Mouse (Mus musculus) heart, adult 9 months (tissue): Measurements from ENCODE around the gene Ltbp1.

Source experiments
- DNase-seq, 2 experiments: peaks; one replicate each; pipeline ENCODE4 v3.0.0; 2022; ENCODE audit warnings: low spot score in 2 of 2

The Ltbp1 gene

DNA sequence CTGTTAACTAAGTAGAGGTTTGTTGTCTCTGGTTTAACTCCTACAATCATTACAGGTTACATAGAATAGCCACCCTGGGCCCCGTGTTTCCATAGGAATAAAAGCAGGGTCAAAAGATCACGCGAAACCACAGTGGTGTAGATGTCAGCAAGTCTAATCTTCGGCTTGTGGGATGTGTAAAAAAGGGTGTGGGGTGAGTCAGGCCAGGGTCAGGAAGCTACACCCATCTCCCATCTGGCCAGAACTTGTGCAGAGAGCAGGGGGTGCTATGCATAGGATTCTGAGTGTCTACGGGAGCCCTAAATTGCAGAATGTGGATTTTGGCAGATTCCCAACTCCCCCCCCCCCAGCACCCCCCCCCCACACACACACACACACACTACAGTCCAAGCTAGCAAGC lies 432.8 kb downstream of the Ltbp1 start:
- peak; percentile 30 to 58 for DNase-seq

DNA sequence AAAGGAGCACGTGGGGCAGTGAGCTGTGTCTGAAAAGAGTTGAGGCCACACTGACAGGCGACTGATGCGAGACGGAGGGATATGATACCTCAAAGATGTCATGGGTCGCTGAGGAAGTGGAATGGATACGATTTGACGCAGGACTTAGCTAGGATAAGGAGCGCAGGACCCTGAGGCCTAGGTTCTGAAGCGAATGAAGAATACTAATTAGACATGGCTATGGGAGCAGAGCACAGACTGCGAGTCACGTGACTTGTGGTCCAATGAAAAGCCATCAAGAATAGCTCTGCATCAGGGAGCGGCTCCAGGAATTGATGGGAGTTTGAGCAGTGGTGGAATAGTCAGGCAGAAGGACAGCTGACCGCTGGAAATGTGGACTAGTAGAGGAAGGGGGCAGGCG lies 433.7 kb downstream of the Ltbp1 start:
- no peak for DNase-seq

DNA sequence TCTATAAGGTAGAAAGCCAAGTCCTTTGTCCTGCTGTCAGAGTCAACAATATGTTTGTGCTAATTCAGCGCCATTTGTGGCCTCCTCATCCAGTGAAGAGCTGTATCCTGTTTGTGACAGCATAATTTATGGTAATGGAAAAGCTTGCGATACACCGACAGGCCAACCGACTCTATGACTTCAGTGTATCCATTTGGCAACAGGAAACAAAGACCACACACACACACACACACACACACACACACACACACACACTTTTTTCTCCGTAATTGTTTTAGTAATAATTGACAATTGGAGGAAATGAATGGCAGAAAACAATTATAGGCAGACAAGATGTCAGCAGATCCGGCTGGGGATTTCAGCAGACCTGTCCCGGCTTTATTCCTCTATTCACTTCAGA lies 435.3 kb downstream of the Ltbp1 start:
- peak in 1 of 2 experiments; percentile 28 for DNase-seq

DNA sequence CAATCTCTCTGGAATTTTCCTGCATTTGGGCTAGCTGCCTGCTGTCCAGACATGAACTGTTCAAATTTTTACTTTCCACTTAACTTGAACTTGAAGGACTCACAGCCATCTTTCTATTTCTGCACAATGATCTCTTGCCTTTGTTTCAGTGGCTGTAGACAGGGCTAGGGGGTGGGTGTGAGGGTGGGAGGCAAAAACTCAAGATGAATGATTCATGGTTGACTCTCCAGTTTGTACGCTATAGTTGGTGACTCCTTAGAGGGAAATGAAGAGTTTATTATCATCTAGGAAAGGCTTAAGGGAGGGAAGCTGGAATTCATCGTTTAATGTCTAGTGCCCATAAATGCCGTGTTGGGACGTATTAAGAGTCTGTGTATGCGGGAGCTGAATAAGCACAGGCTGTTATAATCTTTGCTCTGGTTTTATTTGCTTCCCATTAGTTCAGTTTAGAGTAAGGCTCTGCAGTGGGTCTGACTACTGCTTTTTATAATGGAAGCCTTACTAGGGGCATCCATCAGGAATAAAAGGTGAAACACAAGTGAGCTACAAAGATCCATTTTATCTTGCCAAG lies 436.0 kb downstream of the Ltbp1 start:
- no peak for DNase-seq
